Mouse (Mus musculus) heart, embryonic 11.5 days (tissue): ENCODE results near the gene Cdc25b. TPM values are rescaled to one million over a fixed set of nuclear protein-coding genes. Genes with fewer than 3 reads are reported as not detected.

Experiments
- ATAC-seq: fragments of 200-750 bp; cut with Nextera tagmentation; replicated peaks from 2 replicates; pipeline ENCODE4 v1.8.0; 2017; ENCODE audit warnings: moderate library complexity; ENCODE audit not compliant: insufficient number of reproducible peaks, low FRiP score, low TSS enrichment
- H3K27ac ChIP-seq: fragments of 300-500 bp; sonication (generic); 2 replicates; pipeline ENCODE4 v1.5.1; 2014; ENCODE audit warnings: mild to moderate bottlenecking, low read depth, low read length
- H3K27me3 ChIP-seq: fragments of 300-500 bp; sonication (generic); 2 replicates; pipeline ENCODE4 v1.6.1; 2014; ENCODE audit warnings: mild to moderate bottlenecking, low read length, mixed read lengths; ENCODE audit not compliant: control insufficient read depth, insufficient read depth
- H3K36me3 ChIP-seq: fragments of 300-500 bp; sonication (generic); 2 replicates; pipeline ENCODE4 v1.6.1; 2014; ENCODE audit warnings: mild to moderate bottlenecking, low read length, moderate library complexity, mixed read lengths; ENCODE audit not compliant: control insufficient read depth, insufficient read depth
- H3K4me1 ChIP-seq: fragments of 300-500 bp; sonication (generic); 2 replicates; pipeline ENCODE4 v1.6.1; 2014; ENCODE audit warnings: low read length; ENCODE audit not compliant: control insufficient read depth, insufficient read depth
- H3K4me2 ChIP-seq: fragments of 300-500 bp; sonication (generic); 2 replicates; pipeline ENCODE4 v1.6.1; 2014; ENCODE audit warnings: mild to moderate bottlenecking, moderate library complexity
- H3K4me3 ChIP-seq: fragments of 300-500 bp; sonication (generic); 2 replicates; pipeline ENCODE4 v1.5.1; 2014; ENCODE audit warnings: low read depth, low read length
- H3K9ac ChIP-seq: fragments of 300-500 bp; sonication (generic); 2 replicates; pipeline ENCODE4 v1.6.1; 2014; ENCODE audit warnings: mild to moderate bottlenecking, low read depth, low read length, moderate library complexity
- H3K9me3 ChIP-seq: fragments of 300-500 bp; sonication (generic); replicated peaks from 2 replicates; pipeline ENCODE4 v1.6.1; 2016; ENCODE audit warnings: low read length; ENCODE audit not compliant: control insufficient read depth
- WGBS: fragments of 180-500 bp; shearing (Covaris S2); extraction: QIAGEN DNeasy Blood & Tissue Kit; methylation state at CpG from one replicate; pipeline ENCODE4 v1.1.7; 2014; ENCODE audit not compliant: insufficient replicate concordance; 5-methylcytosine and 5-hydroxymethylcytosine counted together
- polyA plus RNA-seq: library from polyadenylated mRNA; unstranded; fragments of >200 nt; fragmentation: Nextera tagmentation; extraction: Ambion mirVana; gene quantifications from 2 replicates; pipeline ENCODE4 v1.2.1, GENCODE M21; 2014

Gene Cdc25b
- polyA plus RNA-seq, 1 experiment from 2014 or later = 41.8 TPM

GRCm38 (mm10) chr2:131143007-131143780 is 43.6 kb upstream of the Cdc25b start:
- Histone ChIP-seq H3K9ac (no peak overlapping the region), H3K36me3 (peaks cover 12% of the 10 kb centered on the region)

GRCm38 (mm10) chr2:131145121-131145520 is 41.6 kb upstream of the Cdc25b start:
- peaks cover 18% of the 10 kb centered on the region for H3K36me3 ChIP-seq
- no peak for ATAC-seq
- 49% methylated on average over 13 of the region's 13 CpGs for WGBS

More at GRCm38 (mm10) chr2:131143007-131143780, 43.6 kb upstream of the Cdc25b start:
- Histone ChIP-seq H3K27me3 (peaks cover 2% of the 10 kb centered on the region; the same call in 1 of the 2 replicates), H3K27ac (no peak overlapping the region), H3K4me2 (0 out of 2 replicates have a peak overlapping the region, but pooled peaks have one; percentile 25), H3K4me3 (no peak overlapping the region), H3K9me3 (no peaks in the 10 kb centered on the region), H3K4me1 (peaks cover 22% of the 10 kb centered on the region)
- 69% methylated on average over 22 of the region's 22 CpGs for WGBS
- ATAC-seq = no peak

DNA sequence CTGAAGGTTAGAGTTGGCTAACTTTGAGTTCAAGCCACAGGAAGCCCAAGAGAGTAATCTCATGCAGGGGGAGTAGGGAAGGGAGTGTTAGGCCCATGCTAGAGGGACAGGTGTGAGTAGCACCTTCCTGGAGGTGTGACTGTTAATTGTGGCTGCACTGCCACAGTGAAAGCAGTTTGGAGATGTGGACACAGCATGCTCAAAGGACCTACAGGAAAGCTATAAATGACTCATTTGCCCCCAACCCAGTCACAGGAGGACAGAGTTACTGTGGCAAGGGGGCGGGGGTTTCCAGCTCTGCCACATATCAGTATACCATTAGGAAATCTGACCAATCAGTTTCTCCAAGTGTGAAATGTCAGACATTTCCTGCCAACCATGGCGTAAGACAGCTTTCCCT is 41.2 kb upstream of the Cdc25b start:
- H3K4me3 ChIP-seq = no peak overlapping the region
- H3K36me3 ChIP-seq = peaks cover 18% of the 10 kb centered on the region
- H3K9ac ChIP-seq = no peak overlapping the region
- H3K4me1 ChIP-seq = peaks cover 18% of the 10 kb centered on the region
- no peaks in the 10 kb centered on the region for H3K9me3 ChIP-seq
- no peak for ATAC-seq
- 67% methylated on average over 2 of the region's 2 CpGs for WGBS
- no peak overlapping the region for H3K27ac ChIP-seq
- H3K4me2 ChIP-seq = no peak overlapping the region
- peaks cover 2% of the 10 kb centered on the region; the same call in 1 of the 2 replicates for H3K27me3 ChIP-seq

More at GRCm38 (mm10) chr2:131145121-131145520, 41.6 kb upstream of the Cdc25b start:
- Histone ChIP-seq H3K27me3 (peaks cover 2% of the 10 kb centered on the region; the same call in 1 of the 2 replicates), H3K4me3 (no peak overlapping the region), H3K9ac (no peak overlapping the region), H3K27ac (no peak overlapping the region), H3K4me2 (no peak overlapping the region; the same call in 1 of the 2 replicates), H3K4me1 (peaks cover 22% of the 10 kb centered on the region), H3K9me3 (no peaks in the 10 kb centered on the region)

DNA sequence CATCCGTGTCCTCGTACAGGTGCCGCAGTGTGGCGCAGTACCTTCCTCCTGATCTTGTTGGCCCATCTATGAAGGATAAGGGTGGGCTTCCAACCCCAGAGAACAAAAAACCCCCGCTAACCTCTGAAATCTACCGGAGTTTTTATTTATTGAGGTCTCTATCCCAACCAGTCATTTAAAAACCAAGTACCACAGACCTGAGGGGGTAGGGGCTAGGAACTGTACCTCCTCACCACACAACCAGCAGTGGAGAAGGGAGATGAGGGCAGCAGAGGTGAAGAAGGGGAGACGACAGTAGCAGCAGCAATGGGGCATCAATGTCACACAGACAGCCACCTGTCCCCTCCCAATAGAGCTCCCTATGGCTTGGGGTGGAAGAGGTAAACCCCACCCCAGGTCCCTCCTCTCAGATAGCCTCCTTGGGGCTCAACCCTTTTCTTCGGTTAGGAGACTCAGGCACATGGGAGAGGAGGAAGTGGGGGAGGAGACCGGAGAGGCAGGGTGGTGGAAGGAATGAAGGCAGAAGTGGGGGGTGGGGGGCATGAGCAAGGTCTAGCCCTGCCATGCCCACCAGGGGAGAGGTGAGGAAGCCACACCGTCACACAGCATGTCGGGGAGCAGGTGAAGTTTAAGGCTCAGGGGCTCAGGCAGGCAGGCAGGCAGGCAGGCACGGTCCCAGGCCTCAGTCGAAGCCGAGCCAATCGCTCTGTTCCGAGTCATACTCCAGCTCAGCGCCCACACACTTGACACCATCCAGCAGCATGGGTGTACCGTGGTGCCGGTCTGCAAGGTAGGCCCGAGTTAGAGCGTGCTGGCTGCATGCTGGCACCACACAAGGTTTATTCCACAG is 40.3 kb upstream of the Cdc25b start:
- H3K36me3 ChIP-seq = peaks cover 18% of the 10 kb centered on the region
- 80% methylated on average over 21 of the region's 21 CpGs for WGBS
- peaks cover 14% of the 10 kb centered on the region; the same call in 1 of the 2 replicates for H3K4me1 ChIP-seq

GRCm38 (mm10) chr2:131147043-131147365 is 39.7 kb upstream of the Cdc25b start:
- peaks cover 18% of the 10 kb centered on the region for H3K36me3 ChIP-seq
- H3K4me1 ChIP-seq = peaks cover 14% of the 10 kb centered on the region; the same call in 1 of the 2 replicates

More for the DNA sequence above, 40.3 kb upstream of the Cdc25b start:
- peaks cover 2% of the 10 kb centered on the region; the same call in 1 of the 2 replicates for H3K27me3 ChIP-seq
- ATAC-seq = 0 out of 2 replicates have a peak, but pooled peaks have one; percentile 9
- H3K9me3 ChIP-seq = no peaks in the 10 kb centered on the region
- H3K4me2 ChIP-seq = no peak overlapping the region
- no peak overlapping the region for H3K9ac ChIP-seq
- H3K27ac ChIP-seq = no peak overlapping the region
- no peak overlapping the region for H3K4me3 ChIP-seq

DNA sequence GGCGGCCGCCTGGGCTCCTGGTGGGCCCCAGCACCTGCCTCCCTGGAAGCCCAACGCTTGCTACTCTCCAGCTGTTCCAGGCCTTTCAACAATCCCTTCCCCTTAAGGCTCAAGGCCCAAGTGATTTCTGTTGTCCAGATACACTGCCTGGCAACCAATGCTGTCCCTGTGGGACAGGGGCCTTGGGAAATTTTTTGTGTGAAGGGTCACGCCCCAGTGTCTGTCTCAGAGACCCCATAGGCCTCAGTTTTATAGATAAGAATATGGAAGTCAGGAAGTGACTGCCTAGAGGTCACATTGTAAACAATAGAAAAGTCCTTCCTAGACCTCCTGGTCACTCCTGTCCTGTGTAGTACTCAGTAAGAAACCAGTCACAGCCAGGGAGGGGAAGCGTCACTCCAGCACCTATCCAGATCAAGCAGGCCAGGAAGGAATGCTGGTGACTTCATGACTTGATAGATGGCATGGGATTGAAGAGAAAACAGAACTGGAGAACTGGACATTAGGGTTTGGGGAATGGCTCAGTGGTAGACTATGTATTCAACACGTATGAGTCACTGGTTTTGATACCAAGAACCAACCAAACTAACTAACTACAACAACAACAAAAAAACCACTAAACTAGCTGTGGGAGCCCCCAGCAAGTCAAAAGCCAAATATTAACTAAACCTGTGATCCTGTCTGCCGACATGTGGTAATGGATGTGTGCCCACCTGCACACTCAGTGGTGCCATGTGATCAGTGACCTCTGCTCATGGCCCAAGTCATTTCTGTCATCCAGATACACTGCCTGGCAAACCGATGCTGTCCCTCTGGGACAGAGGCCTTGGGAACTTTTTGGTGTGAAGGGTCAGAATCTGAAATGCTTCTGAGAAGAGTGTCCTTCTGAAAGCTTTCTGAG is 38.1 kb upstream of the Cdc25b start:
- Histone ChIP-seq H3K4me3 (no peak overlapping the region), H3K9me3 (no peaks in the 10 kb centered on the region), H3K36me3 (peaks cover 21% of the 10 kb centered on the region), H3K4me1 (0 out of 2 replicates have a peak, but pooled peaks cover 8% of the 10 kb centered on the region), H3K27ac (no peak overlapping the region), H3K4me2 (no peak overlapping the region), H3K27me3 (0 out of 2 replicates have a peak, but pooled peaks cover 2% of the 10 kb centered on the region), H3K9ac (no peak overlapping the region)
- no peak for ATAC-seq
- 74% methylated on average over 8 of the region's 8 CpGs for WGBS

More at GRCm38 (mm10) chr2:131147043-131147365, 39.7 kb upstream of the Cdc25b start:
- Histone ChIP-seq H3K4me3 (no peak overlapping the region), H3K27me3 (0 out of 2 replicates have a peak, but pooled peaks cover 2% of the 10 kb centered on the region), H3K27ac (no peak overlapping the region), H3K9ac (no peak overlapping the region), H3K4me2 (no peak overlapping the region), H3K9me3 (no peaks in the 10 kb centered on the region)
- WGBS = 92% methylated on average over 8 of the region's 8 CpGs
- ATAC-seq = no peak

DNA sequence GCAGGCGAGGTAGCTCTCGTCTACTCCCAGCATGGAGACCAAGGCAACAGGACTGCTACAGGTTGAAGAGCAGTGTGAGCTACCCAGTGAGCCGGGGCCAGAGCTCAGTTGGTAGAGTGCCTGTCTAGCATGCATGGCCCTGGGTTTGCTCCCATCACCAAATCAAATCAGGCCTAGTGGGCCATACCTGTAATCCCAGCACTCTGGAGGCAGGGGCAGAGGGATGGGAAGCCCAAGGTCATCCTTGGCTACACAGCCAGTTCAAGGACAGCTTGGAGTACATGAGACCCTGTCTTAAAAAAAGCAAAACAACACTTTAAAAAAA is 37.5 kb upstream of the Cdc25b start:
- Histone ChIP-seq H3K4me2 (no peak overlapping the region), H3K9ac (no peak overlapping the region), H3K27me3 (0 out of 2 replicates have a peak, but pooled peaks cover 2% of the 10 kb centered on the region), H3K4me3 (no peak overlapping the region), H3K4me1 (0 out of 2 replicates have a peak, but pooled peaks cover 8% of the 10 kb centered on the region), H3K36me3 (peaks cover 21% of the 10 kb centered on the region), H3K9me3 (no peaks in the 10 kb centered on the region), H3K27ac (no peak overlapping the region)
- no peak for ATAC-seq
- 92% methylated on average over 3 of the region's 3 CpGs for WGBS
